Comparison of ENCODE assay signal across 24 mouse cellular contexts in genomic region chr8:105698734-105699133, GRCm38 (mm10). TPM values are rescaled to one million over a fixed set of nuclear protein-coding genes. Genes with fewer than 3 reads are reported as not detected.
DNase-seq lines count a peak whose midpoint lies in the region.
"Had no signal": no experiment of that assay in that cellular context is flagged by ENCODE, and none has a peak within 500 bp of the region (broad histone marks: within the 10 kb centered on the region; RNA-seq: fewer than 3 reads in every experiment).

No protein-coding gene starts in this region.

- 90% methylated on average over 5 of the region's 5 CpGs for WGBS in embryonic facial prominence, embryonic 10.5 days

- H3K4me1 ChIP-seq in embryonic facial prominence, embryonic 10.5 days, result peaks cover 36% of the 10 kb centered on the region

- peak; percentile 37 for DNase-seq in cerebellum, adult 11-12 months
- no peak for DNase-seq in cerebellum, postnatal 36 days
- DNase-seq in cerebellum, postnatal 10 days, result peak; percentile 66 to 73
- DNase-seq in cerebellum, postnatal 4 days (ENCODE audit: low spot score in 2 of 2), result no peak
- peak; percentile 51 for DNase-seq in left cerebral cortex, postnatal 4 days
- no peak for DNase-seq in left cerebral cortex, postnatal 14 days (ENCODE audit: low spot score in 2 of 2)
- no peak for DNase-seq in embryonic facial prominence, embryonic 10.5 days (ENCODE audit: low spot score)
- DNase-seq: adrenal gland, adult 8-10 months; adrenal gland, postnatal 14 days; adrenal gland, postnatal 36 days; B cell, adult 2 months; cerebellum, adult 9-10 months; cerebellum, postnatal 25 days had no signal

- H3K27ac ChIP-seq in embryonic facial prominence, embryonic 10.5 days (replicated peaks), result no peak overlapping the region
- H3K27ac ChIP-seq: embryonic facial prominence, embryonic 13.5 days; embryonic facial prominence, embryonic 15.5 days; forebrain, embryonic 10.5 days; forebrain, embryonic 12.5 days had no signal

- intact Hi-C loops in left cerebral cortex, postnatal 4 days (cut with DNase I), result no loop called here
- intact Hi-C loops in left cerebral cortex, postnatal 14 days (cut with DNase I), result loop anchor here (5.0 kb wide), 1 partner anchor 76 kb away; no protein-coding TSS in a partner anchor

- peaks cover 18% of the 10 kb centered on the region for H3K27me3 ChIP-seq in embryonic facial prominence, embryonic 10.5 days (replicated peaks; ENCODE audit: low read depth, poor library complexity, severe bottlenecking)
- H3K27me3 ChIP-seq: CH12.LX, Patski had no signal

- peak overlapping the region; percentile 21; the same call in 1 of the 2 replicates for H3K4me3 ChIP-seq in embryonic facial prominence, embryonic 10.5 days
- H3K4me3 ChIP-seq: embryonic facial prominence, embryonic 13.5 days; erythroblast, embryonic 14.5 days; forebrain, embryonic 12.5 days had no signal

- H3K9me3 ChIP-seq in embryonic facial prominence, embryonic 10.5 days, result no peaks in the 10 kb centered on the region
- H3K9me3 ChIP-seq: embryonic facial prominence, embryonic 13.5 days; embryonic facial prominence, embryonic 15.5 days; forebrain, embryonic 10.5 days; forebrain, embryonic 12.5 days; G1E had no signal

- H3K36me3 ChIP-seq in embryonic facial prominence, embryonic 10.5 days (replicated peaks), result peaks cover 53% of the 10 kb centered on the region

RNA-seq across cellular contexts. Expression of gene Acd, which starts 2.2 kb away (rescaled TPM):
- 10 to 100 TPM; 55.9 to 58.9 TPM for total RNA-seq in left cerebral cortex, postnatal 4 days (2021)
- 10 to 100 TPM; 46.1 to 47.9 TPM for total RNA-seq in left cerebral cortex, postnatal 14 days (2021)
- polyA plus RNA-seq in embryonic facial prominence, embryonic 10.5 days (2016; fragmentation: Nextera tagmentation; extraction: Ambion mirVana), result 67.7 and 72.6 TPM in 2 replicates

RNA-seq across cellular contexts. Expression of gene Pard6a, which starts 2.2 kb away (rescaled TPM):
- total RNA-seq in left cerebral cortex, postnatal 4 days (2021), result 10 to 100 TPM; 28.4 to 33.1 TPM
- total RNA-seq in left cerebral cortex, postnatal 14 days (2021), result 10 to 100 TPM; 45.6 to 49.5 TPM
- 15.1 and 16.8 TPM in 2 replicates for polyA plus RNA-seq in embryonic facial prominence, embryonic 10.5 days (2016; fragmentation: Nextera tagmentation; extraction: Ambion mirVana)

RNA-seq across cellular contexts. Expression of gene 4933405L10Rik, which starts 8.7 kb away (rescaled TPM):
- total RNA-seq in left cerebral cortex, postnatal 4 days (2021), result not detected
- under 1 TPM in 1 of 2 experiments, not detected in 1; 0.78 TPM for total RNA-seq in left cerebral cortex, postnatal 14 days (2021)
- not detected in 2 replicates for polyA plus RNA-seq in embryonic facial prominence, embryonic 10.5 days (2016; fragmentation: Nextera tagmentation; extraction: Ambion mirVana)
- total RNA-seq: adrenal gland, adult 18-20 months; adrenal gland, adult 8-10 months; adrenal gland, postnatal 14 days; adrenal gland, postnatal 36 days; G1E had no signal
- polyA plus RNA-seq: activated CD4-positive, CD25-positive, alpha-beta regulatory T cell, adult 4 months; CD4-positive, CD25-positive, alpha-beta regulatory T cell, adult 4 months; erythroblast, embryonic 14.5 days had no signal

RNA-seq across cellular contexts. Expression of gene Enkd1, which starts 9.3 kb away (rescaled TPM):
- total RNA-seq in left cerebral cortex, postnatal 4 days (2021), result 10 to 100 TPM; 15.5 to 17.9 TPM
- total RNA-seq in left cerebral cortex, postnatal 14 days (2021), result 10 to 100 TPM in 1 of 2 experiments, 1 to 10 TPM in 1; 10.0 to 12.3 TPM
- 49.3 and 54.0 TPM in 2 replicates for polyA plus RNA-seq in embryonic facial prominence, embryonic 10.5 days (2016; fragmentation: Nextera tagmentation; extraction: Ambion mirVana)

RNA-seq across cellular contexts. Expression of gene Carmil2, which starts 12.7 kb away (rescaled TPM):
- total RNA-seq in left cerebral cortex, postnatal 4 days (2021), result 10 to 100 TPM; 39.4 to 40.8 TPM
- 10 to 100 TPM; 55.4 to 56.2 TPM for total RNA-seq in left cerebral cortex, postnatal 14 days (2021)
- polyA plus RNA-seq in embryonic facial prominence, embryonic 10.5 days (2016; fragmentation: Nextera tagmentation; extraction: Ambion mirVana), result 1.5 TPM in 2 replicates

Comparison
In these comparisons a context has a peak if more than half of its experiments do, and no peak if none do; other contexts are left out.
1. DNase-seq: peak in cerebellum, adult 11-12 months (single experiment), cerebellum, postnatal 10 days (2 of 2) and left cerebral cortex, postnatal 4 days (single experiment); none in cerebellum, postnatal 36 days (0 of 2), cerebellum, postnatal 4 days (0 of 2), left cerebral cortex, postnatal 14 days (0 of 2) and embryonic facial prominence, embryonic 10.5 days (single experiment).